Mouse (Mus musculus) stomach, embryonic 15.5 days (tissue): ENCODE results near the gene Ctnnbl1. TPM values are rescaled to one million over a fixed set of nuclear protein-coding genes. Genes with fewer than 3 reads are reported as not detected.

Experiments used
- ATAC-seq: fragments of 200-750 bp; cut with Nextera tagmentation; 2 replicates; pipeline ENCODE4 v1.8.0; 2017; ENCODE audit warnings: low read depth, moderate number of reproducible peaks, moderate TSS enrichment; ENCODE audit not compliant: insufficient read depth, low FRiP score
- H3K27ac ChIP-seq: fragments of 300-500 bp; sonication (generic); 2 replicates; pipeline ENCODE4 v1.5.1; 2015; ENCODE audit warnings: mild to moderate bottlenecking, inconsistent platforms
- H3K27me3 ChIP-seq: fragments of 300-500 bp; sonication (generic); replicated peaks from 2 replicates; pipeline ENCODE4 v1.6.1; 2015; ENCODE audit warnings: inconsistent platforms
- H3K36me3 ChIP-seq: fragments of 300-500 bp; sonication (generic); 2 replicates; pipeline ENCODE4 v1.6.1; 2015; ENCODE audit warnings: inconsistent platforms
- H3K4me1 ChIP-seq: fragments of 300-500 bp; sonication (generic); 2 replicates; pipeline ENCODE4 v1.6.1; 2015; ENCODE audit warnings: inconsistent platforms
- H3K4me2 ChIP-seq: fragments of 300-500 bp; sonication (generic); 2 replicates; pipeline ENCODE4 v1.6.1; 2015; ENCODE audit warnings: mild to moderate bottlenecking, inconsistent platforms
- H3K4me3 ChIP-seq: fragments of 300-500 bp; sonication (generic); replicated peaks from 2 replicates; pipeline ENCODE4 v1.5.1; 2015; ENCODE audit warnings: inconsistent platforms
- H3K9ac ChIP-seq: fragments of 300-500 bp; sonication (generic); 2 replicates; pipeline ENCODE4 v1.6.1; 2015; ENCODE audit warnings: inconsistent platforms
- H3K9me3 ChIP-seq: fragments of 300-500 bp; sonication (generic); 2 replicates; pipeline ENCODE4 v1.6.1; 2016; ENCODE audit warnings: inconsistent platforms
- WGBS: fragments of 180-500 bp; shearing (Covaris S2); methylation state at CpG from one replicate; pipeline ENCODE4 v1.1.7; 2015; 5-methylcytosine and 5-hydroxymethylcytosine counted together
- polyA plus RNA-seq: library from polyadenylated mRNA; unstranded; fragments of >200 nt; fragmentation: Nextera tagmentation; extraction: Ambion mirVana; gene quantifications from 2 replicates; pipeline ENCODE4 v1.2.1, GENCODE M21; 2015

Gene Ctnnbl1
- polyA plus RNA-seq, 1 experiment from 2014 or later = 45.5 TPM

GRCm38 (mm10) chr2:157814965-157815283 is 77.7 kb downstream of the Ctnnbl1 start:
- Histone ChIP-seq H3K4me3 (no peak overlapping the region), H3K27me3 (no peaks in the 10 kb centered on the region), H3K36me3 (peaks cover 7% of the 10 kb centered on the region; the same call in 1 of the 2 replicates), H3K9ac (no peak overlapping the region), H3K4me2 (no peak overlapping the region), H3K27ac (no peak overlapping the region), H3K9me3 (no peaks in the 10 kb centered on the region), H3K4me1 (no peaks in the 10 kb centered on the region)
- ATAC-seq = no peak
- 88% methylated on average over 2 of the region's 2 CpGs for WGBS

- H3K4me1 ChIP-seq = no peaks in the 10 kb centered on the region
- H3K9ac ChIP-seq = no peak overlapping the region
- no peak overlapping the region for H3K4me3 ChIP-seq
- no peaks in the 10 kb centered on the region for H3K9me3 ChIP-seq
- H3K27ac ChIP-seq = no peak overlapping the region
- H3K36me3 ChIP-seq = peaks cover 3% of the 10 kb centered on the region; the same call in 1 of the 2 replicates
- ATAC-seq = no peak
- H3K4me2 ChIP-seq = no peak overlapping the region
- H3K27me3 ChIP-seq = no peaks in the 10 kb centered on the region
- 71% methylated on average over 9 of the region's 9 CpGs for WGBS
Observed at GRCm38 (mm10) chr2:157817672-157818071, 80.5 kb downstream of the Ctnnbl1 start.

DNA sequence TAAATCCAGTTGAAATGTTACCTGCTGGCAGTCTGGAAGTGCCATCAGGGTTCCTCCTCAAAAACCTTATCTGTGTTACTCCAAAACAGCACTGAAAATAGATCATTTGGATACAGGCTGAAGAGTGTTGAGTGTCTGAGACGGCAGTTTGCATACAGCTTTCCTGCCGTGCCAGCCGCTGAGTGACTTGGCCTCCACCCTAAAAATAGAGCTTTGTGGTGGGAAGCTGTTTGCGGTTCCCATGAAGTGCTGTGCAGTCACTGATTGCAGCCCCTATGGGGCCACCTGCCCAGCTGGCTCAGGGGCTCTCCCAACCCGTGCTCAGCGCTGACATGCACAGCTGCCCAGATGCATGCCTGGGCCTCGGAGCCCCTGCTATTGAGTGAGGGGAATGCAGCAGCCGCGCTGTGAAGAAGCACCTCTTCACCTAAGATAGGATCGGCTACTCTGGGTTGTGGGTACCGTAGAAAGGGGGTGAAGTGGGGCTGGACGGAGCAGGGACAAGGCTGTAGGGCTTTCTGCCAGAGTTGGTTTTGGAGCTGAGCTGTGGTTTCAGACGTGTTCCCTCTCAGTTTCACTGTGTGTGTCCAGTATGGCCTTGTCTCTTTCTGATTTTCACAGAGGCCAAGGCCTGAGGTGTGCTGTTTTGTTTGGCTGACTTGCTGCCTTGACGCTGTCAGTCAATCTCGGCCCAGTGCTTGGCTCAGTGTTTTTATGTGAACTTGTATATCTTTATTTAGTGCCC is 81.5 kb downstream of the Ctnnbl1 start:
- no peak overlapping the region for H3K9ac ChIP-seq
- no peak overlapping the region for H3K4me2 ChIP-seq
- H3K36me3 ChIP-seq = peaks cover 3% of the 10 kb centered on the region; the same call in 1 of the 2 replicates
- ATAC-seq = no peak
- 76% methylated on average over 15 of the region's 15 CpGs for WGBS
- H3K27ac ChIP-seq = no peak overlapping the region
- no peaks in the 10 kb centered on the region for H3K27me3 ChIP-seq
- H3K4me1 ChIP-seq = no peaks in the 10 kb centered on the region
- no peaks in the 10 kb centered on the region for H3K9me3 ChIP-seq
- H3K4me3 ChIP-seq = no peak overlapping the region

DNA sequence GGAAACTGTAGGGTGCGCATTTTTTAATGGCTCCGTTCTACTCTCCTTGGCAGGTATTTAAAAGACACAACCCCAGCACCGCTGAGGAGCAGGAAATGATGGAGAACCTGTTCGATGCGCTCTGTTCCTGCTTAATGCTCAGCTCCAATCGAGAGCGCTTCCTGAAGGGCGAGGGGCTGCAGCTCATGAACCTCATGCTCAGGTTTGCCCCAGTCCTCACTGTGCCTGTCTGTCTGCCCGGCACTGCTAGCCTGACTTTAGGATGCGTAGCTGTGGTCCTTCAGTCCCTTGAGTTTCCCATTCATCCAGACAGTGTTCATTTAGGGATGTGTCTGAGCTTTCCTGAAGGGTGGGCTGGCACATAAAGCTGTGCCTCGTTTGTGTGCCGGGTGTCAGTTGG is 82.2 kb downstream of the Ctnnbl1 start:
- Histone ChIP-seq H3K4me2 (no peak overlapping the region), H3K9ac (no peak overlapping the region), H3K36me3 (peaks cover 3% of the 10 kb centered on the region; the same call in 1 of the 2 replicates), H3K27ac (no peak overlapping the region), H3K4me1 (no peaks in the 10 kb centered on the region), H3K4me3 (no peak overlapping the region), H3K9me3 (no peaks in the 10 kb centered on the region), H3K27me3 (no peaks in the 10 kb centered on the region)
- no peak for ATAC-seq
- 90% methylated on average over 12 of the region's 12 CpGs for WGBS

GRCm38 (mm10) chr2:157821259-157821658 is 84.1 kb downstream of the Ctnnbl1 start:
- H3K4me3 ChIP-seq = no peak overlapping the region

DNA sequence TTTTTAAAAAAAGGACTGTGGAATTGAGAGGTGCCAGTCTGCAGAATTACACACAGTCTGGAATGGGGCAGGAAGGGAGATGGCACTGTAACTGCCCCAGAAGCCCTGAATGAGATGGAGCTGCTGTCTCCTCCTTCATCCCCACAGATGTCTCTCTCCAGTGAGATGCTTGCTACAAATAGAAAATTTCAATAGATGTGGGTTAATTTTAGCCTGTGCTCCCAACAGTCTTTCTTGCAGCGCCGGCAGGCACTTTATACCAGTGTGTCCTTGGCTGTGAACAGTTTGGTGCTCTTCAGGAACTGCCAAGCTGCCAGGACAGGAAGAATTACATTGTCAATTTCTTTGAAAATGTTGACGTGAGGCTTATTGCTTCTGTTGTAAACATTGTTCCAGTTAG is 86.3 kb downstream of the Ctnnbl1 start:
- Histone ChIP-seq H3K27ac (no peak overlapping the region), H3K36me3 (peaks cover 4% of the 10 kb centered on the region; the same call in 1 of the 2 replicates), H3K4me2 (no peak overlapping the region), H3K9me3 (no peaks in the 10 kb centered on the region), H3K4me1 (no peaks in the 10 kb centered on the region), H3K9ac (no peak overlapping the region), H3K27me3 (no peaks in the 10 kb centered on the region), H3K4me3 (no peak overlapping the region)
- no peak for ATAC-seq
- 78% methylated on average over 3 of the region's 3 CpGs for WGBS

More at GRCm38 (mm10) chr2:157821259-157821658, 84.1 kb downstream of the Ctnnbl1 start:
- H3K27me3 ChIP-seq = no peaks in the 10 kb centered on the region
- no peak overlapping the region for H3K9ac ChIP-seq
- H3K9me3 ChIP-seq = no peaks in the 10 kb centered on the region
- no peak overlapping the region for H3K27ac ChIP-seq
- ATAC-seq = no peak
- H3K4me1 ChIP-seq = no peaks in the 10 kb centered on the region
- peaks cover 4% of the 10 kb centered on the region; the same call in 1 of the 2 replicates for H3K36me3 ChIP-seq
- no peak overlapping the region for H3K4me2 ChIP-seq
- WGBS = 68% methylated on average over 4 of the region's 4 CpGs

DNA sequence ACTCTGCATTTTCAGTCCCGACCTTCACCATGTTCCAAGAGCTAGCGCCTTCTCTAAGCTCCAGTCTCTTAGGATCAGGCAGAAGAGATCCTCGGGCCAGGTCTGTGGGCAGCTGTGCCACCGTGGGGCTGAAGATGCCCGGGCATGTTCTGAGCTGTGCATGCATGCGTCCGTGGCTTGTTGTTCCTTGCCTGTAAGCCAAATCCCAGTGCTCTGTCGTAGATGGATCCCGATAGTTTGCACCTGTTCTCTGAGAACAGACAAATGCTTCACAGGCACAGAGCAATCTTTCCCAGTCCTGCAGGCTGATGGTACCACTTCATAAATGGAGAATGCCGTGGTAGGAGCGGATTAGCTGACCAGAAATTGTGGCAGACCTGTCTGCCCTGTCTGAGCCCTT is 87.0 kb downstream of the Ctnnbl1 start:
- H3K4me3 ChIP-seq = no peak overlapping the region
- H3K27me3 ChIP-seq = no peaks in the 10 kb centered on the region
- no peak overlapping the region for H3K9ac ChIP-seq
- H3K4me1 ChIP-seq = no peaks in the 10 kb centered on the region
- H3K36me3 ChIP-seq = 0 out of 2 replicates have a peak, but pooled peaks cover 4% of the 10 kb centered on the region
- WGBS = 93% methylated on average over 11 of the region's 11 CpGs
- no peaks in the 10 kb centered on the region for H3K9me3 ChIP-seq
- H3K4me2 ChIP-seq = no peak overlapping the region
- H3K27ac ChIP-seq = no peak overlapping the region
- no peak for ATAC-seq

DNA sequence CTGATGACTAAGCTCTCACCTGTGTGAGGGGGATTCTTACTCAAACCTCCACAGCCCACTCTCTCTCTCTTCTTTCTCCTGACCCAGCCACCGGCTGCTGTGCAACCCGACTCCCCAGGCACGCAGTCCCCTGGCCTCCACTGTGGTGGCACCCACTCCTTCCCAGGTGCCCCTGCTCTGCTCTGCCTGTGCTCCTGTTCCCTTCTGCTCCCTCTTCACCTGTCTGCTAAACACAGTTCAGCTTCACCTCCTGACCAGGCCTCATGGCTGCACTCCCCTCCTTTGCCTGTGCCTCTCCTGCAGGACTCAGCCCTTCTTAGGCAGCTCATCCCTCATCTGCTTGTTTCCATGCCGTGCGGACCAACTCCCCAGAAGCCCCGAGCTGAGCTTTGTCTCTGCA is 92.9 kb downstream of the Ctnnbl1 start:
- Histone ChIP-seq H3K4me3 (no peak overlapping the region), H3K27ac (no peak overlapping the region), H3K9me3 (no peaks in the 10 kb centered on the region), H3K27me3 (no peaks in the 10 kb centered on the region), H3K4me2 (no peak overlapping the region), H3K36me3 (0 out of 2 replicates have a peak, but pooled peaks cover 4% of the 10 kb centered on the region), H3K9ac (no peak overlapping the region), H3K4me1 (no peaks in the 10 kb centered on the region)
- ATAC-seq = no peak
- WGBS = 61% methylated on average over 6 of the region's 6 CpGs

- H3K4me2 ChIP-seq = no peak overlapping the region
- WGBS = 76% methylated on average over 10 of the region's 10 CpGs
- H3K4me3 ChIP-seq = no peak overlapping the region
- no peaks in the 10 kb centered on the region for H3K4me1 ChIP-seq
- H3K9me3 ChIP-seq = no peaks in the 10 kb centered on the region
- H3K27ac ChIP-seq = no peak overlapping the region
- H3K9ac ChIP-seq = no peak overlapping the region
- no peak for ATAC-seq
- no peaks in the 10 kb centered on the region for H3K27me3 ChIP-seq
- H3K36me3 ChIP-seq = 0 out of 2 replicates have a peak, but pooled peaks cover 4% of the 10 kb centered on the region
Observed at GRCm38 (mm10) chr2:157830620-157831354, 93.6 kb downstream of the Ctnnbl1 start.

DNA sequence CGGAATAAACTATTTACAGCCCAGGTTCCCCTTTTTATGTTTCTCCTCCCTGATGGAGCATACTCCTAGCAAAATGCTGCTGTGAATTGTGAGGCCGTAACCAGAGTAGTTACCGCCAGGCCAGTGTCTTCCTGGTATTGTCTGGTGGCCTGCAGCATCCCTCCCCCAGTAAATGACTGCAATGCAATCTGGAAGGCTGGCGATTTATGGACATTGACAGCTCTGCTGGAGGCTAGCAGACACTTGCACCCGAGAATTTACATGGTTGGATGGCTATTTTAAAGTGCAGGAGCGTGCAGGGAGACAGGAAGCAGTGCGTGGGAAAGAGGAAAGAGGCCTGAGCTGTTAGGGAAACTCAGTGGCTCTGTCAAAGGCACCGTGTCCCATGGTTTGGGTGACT is 99.8 kb downstream of the Ctnnbl1 start:
- Histone ChIP-seq H3K27ac (no peak overlapping the region), H3K4me3 (no peak overlapping the region), H3K27me3 (no peaks in the 10 kb centered on the region), H3K4me1 (no peaks in the 10 kb centered on the region), H3K9me3 (no peaks in the 10 kb centered on the region), H3K36me3 (no peaks in the 10 kb centered on the region), H3K9ac (no peak overlapping the region), H3K4me2 (no peak overlapping the region)
- ATAC-seq = no peak
- 77% methylated on average over 8 of the region's 8 CpGs for WGBS

DNA sequence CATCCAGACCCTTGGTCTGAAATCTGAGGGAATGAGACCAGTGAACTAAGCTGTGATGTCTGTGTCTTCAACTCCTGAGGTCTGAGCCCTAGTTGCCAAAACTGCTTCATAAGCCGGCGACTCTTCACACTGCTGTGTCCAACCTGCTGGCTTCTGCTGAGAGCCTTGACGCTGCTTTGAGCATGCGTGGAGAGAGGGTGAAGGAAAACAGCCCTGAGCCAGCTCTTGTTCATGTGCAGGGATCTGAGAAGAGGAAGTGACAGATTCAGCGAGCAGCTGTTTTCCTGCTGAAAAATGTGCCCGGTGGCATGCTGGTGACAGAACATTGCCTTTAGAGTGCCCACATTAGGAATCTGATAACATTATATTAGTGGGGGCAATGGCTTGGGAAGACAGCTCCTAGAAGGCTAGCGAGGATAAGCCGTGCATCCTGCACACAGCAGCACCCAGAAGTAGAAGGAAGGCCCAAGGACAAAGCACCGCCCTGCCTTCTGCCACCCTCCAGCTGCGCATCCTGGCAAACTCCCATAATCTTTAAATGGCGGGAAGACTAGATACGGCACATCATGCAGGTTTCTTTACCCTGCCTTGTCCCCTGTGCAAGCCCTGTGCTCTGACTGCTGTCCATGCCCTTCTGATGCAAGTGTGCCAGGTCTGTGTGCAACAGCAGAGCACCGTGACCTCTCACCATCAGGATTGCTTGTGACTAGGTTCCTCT is 101.2 kb downstream of the Ctnnbl1 start:
- WGBS = 90% methylated on average over 13 of the region's 13 CpGs

DNA sequence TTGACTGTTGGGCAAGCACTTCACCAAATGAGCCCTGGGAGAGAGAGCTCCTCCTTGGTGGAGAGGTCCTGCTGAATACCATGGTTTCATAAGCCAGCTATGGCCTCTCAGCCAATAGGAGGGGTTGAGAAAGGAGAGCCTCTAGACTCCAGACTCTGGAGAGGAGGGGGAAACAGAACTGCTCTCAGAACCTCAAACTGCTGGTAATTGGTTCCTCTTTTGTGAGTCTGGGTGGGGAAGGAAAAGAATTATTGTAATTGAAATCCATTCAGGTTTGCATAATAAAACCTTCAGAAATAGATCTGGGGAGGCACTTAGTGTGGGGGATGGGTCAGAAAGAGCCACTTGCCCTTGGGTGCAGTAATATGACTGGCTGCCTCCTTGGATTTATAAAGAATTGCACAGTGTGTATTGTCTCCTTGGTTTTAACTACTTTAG is 103.5 kb downstream of the Ctnnbl1 start:
- Histone ChIP-seq H3K9ac (no peak overlapping the region), H3K4me3 (no peak overlapping the region), H3K4me2 (no peak overlapping the region), H3K27me3 (no peaks in the 10 kb centered on the region), H3K36me3 (no peaks in the 10 kb centered on the region), H3K4me1 (no peaks in the 10 kb centered on the region), H3K9me3 (no peaks in the 10 kb centered on the region), H3K27ac (no peak overlapping the region)
- no peak for ATAC-seq

More for the DNA sequence above, 101.2 kb downstream of the Ctnnbl1 start:
- H3K4me1 ChIP-seq = no peaks in the 10 kb centered on the region
- H3K36me3 ChIP-seq = no peaks in the 10 kb centered on the region
- no peak overlapping the region for H3K27ac ChIP-seq
- no peak overlapping the region for H3K9ac ChIP-seq
- ATAC-seq = no peak
- H3K4me3 ChIP-seq = no peak overlapping the region
- no peaks in the 10 kb centered on the region for H3K27me3 ChIP-seq
- H3K4me2 ChIP-seq = no peak overlapping the region
- H3K9me3 ChIP-seq = no peaks in the 10 kb centered on the region
